ENCODE assay signal across 9 mouse cellular contexts in the genomic region with DNA sequence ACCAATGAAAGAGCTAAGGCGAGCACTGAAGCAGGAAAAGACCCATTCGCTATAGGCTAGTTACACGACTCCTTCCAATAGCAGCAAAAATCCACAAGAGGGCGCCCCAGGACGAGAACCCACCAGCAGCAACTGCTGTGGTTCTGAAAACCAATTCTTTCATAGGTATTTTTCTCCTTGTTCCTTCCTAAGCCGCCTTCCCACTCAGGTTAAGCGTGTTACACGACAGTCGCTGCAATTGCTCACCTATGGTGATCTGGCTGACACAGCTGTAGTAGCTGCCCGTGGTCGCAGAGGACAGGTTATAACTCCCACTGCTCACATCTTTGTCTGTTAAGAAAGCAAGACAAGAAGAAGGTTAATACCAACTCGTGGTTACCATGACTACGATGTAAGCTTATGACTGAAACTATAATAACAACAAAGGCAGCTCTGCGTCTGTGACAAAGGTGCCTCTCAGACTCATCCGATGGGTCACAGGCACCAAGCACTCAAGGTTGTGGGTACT. TPM values are rescaled to one million over a fixed set of nuclear protein-coding genes. Genes with fewer than 3 reads are reported as not detected.
DNase-seq lines count a peak whose midpoint lies in the region; ATAC-seq lines count a peak whose summit lies in the region.
"Had no signal": no experiment of that assay in that cellular context is flagged by ENCODE, and none has a peak within 500 bp of the region (broad histone marks: within the 10 kb centered on the region; RNA-seq: fewer than 3 reads in every experiment).

No protein-coding gene starts in this region.

- no peak overlapping the region for H3K9ac ChIP-seq in liver, embryonic 12.5 days
- H3K9ac ChIP-seq in limb, embryonic 11.5 days (ENCODE audit: low read length) = no peak overlapping the region
- H3K9ac ChIP-seq: stomach, embryonic 15.5 days had no signal

- no peaks in the 10 kb centered on the region for H3K27me3 ChIP-seq in liver, embryonic 12.5 days (replicated peaks)
- H3K27me3 ChIP-seq in limb, embryonic 11.5 days (ENCODE audit: control insufficient read depth, insufficient read depth, low read length) = no peaks in the 10 kb centered on the region
- H3K27me3 ChIP-seq: stomach, embryonic 15.5 days had no signal

- ATAC-seq in liver, embryonic 12.5 days = no peak
- ATAC-seq in common myeloid progenitor, adult 5-6 weeks (replicated peaks; ENCODE audit: low read depth, poor library complexity, severe bottlenecking) = peak; percentile 88
- no peak for ATAC-seq in limb, embryonic 11.5 days (ENCODE audit: insufficient number of reproducible peaks, low FRiP score, low TSS enrichment, low read depth)

- DNase-seq in liver = peak; percentile 66
- DNase-seq in gastrocnemius, adult 8-10 months (ENCODE audit: low spot score in 2 of 2) = peak; percentile 17 to 22
- peak; percentile 64 for DNase-seq in kidney, adult 9 months
- DNase-seq in limb, embryonic 11.5 days (ENCODE audit: low spot score) = peak; percentile 83
- DNase-seq in naive thymus-derived CD4-positive, alpha-beta T cell, adult 2 months (ENCODE audit: low read depth) = peak; percentile 49
- DNase-seq in spleen, postnatal 4 days (ENCODE audit: low spot score in 2 of 2) = peak; percentile 53 to 80

- no peaks in the 10 kb centered on the region for H3K36me3 ChIP-seq in liver, embryonic 12.5 days
- H3K36me3 ChIP-seq in limb, embryonic 11.5 days (ENCODE audit: control insufficient read depth, insufficient read depth, low read length) = no peaks in the 10 kb centered on the region
- H3K36me3 ChIP-seq: stomach, embryonic 15.5 days had no signal

- H3K27ac ChIP-seq in liver, embryonic 12.5 days = no peak overlapping the region
- H3K27ac ChIP-seq in limb, embryonic 11.5 days (replicated peaks; ENCODE audit: low read depth, low read length) = no peak overlapping the region
- H3K27ac ChIP-seq: stomach, embryonic 15.5 days had no signal

- H3K4me1 ChIP-seq in liver, embryonic 12.5 days = no peaks in the 10 kb centered on the region
- H3K4me1 ChIP-seq in limb, embryonic 11.5 days (ENCODE audit: control insufficient read depth, insufficient read depth, low read length) = no peaks in the 10 kb centered on the region
- H3K4me1 ChIP-seq: stomach, embryonic 15.5 days had no signal

- WGBS in liver, embryonic 12.5 days (ENCODE audit: insufficient replicate concordance) = 32% methylated on average over 15 of the region's 15 CpGs
- WGBS in limb, embryonic 11.5 days = 37% methylated on average over 15 of the region's 15 CpGs

- no peaks in the 10 kb centered on the region for H3K9me3 ChIP-seq in liver, embryonic 12.5 days (replicated peaks)
- H3K9me3 ChIP-seq in limb, embryonic 11.5 days (ENCODE audit: control insufficient read depth, low read length) = no peaks in the 10 kb centered on the region
- H3K9me3 ChIP-seq: stomach, embryonic 15.5 days had no signal

- no peak overlapping the region for H3K4me2 ChIP-seq in liver, embryonic 12.5 days
- H3K4me2 ChIP-seq in limb, embryonic 11.5 days (ENCODE audit: low read depth, severe bottlenecking) = no peak overlapping the region
- H3K4me2 ChIP-seq: stomach, embryonic 15.5 days had no signal

- H3K4me3 ChIP-seq in liver, embryonic 12.5 days = no peak overlapping the region
- H3K4me3 ChIP-seq in limb, embryonic 11.5 days (ENCODE audit: low read depth, low read length) = no peak overlapping the region
- H3K4me3 ChIP-seq: stomach, embryonic 15.5 days had no signal

RNA-seq across cellular contexts. Expression of a gene that starts 17.5 kb away (rescaled TPM):
- 0.24 and 0.42 TPM in 2 replicates for polyA plus RNA-seq in liver, embryonic 12.5 days (2016; fragmentation: Nextera tagmentation; extraction: Ambion mirVana)
- 8.8 TPM in 1 of 2 replicates, not detected in the other for total RNA-seq in common myeloid progenitor, adult 5-6 weeks (2017)
- total RNA-seq in gastrocnemius, adult 8-10 months (2022) = 1 to 10 TPM in 3 of 4 experiments, under 1 TPM in 1; 0.56 to 1.9 (median 1.3) TPM
- 0.68 and 0.96 TPM in 2 replicates for polyA plus RNA-seq in limb, embryonic 11.5 days (2014; fragmentation: Nextera tagmentation; extraction: Ambion mirVana)

Comparison
In these comparisons a context has a peak if more than half of its experiments do, and no peak if none do; other contexts are left out.
1. DNase-seq: peak in every context shown above with its lines; median percentile 83 in limb, embryonic 11.5 days; 66 in spleen, postnatal 4 days; 66 in liver; 64 in kidney, adult 9 months; 49 in naive thymus-derived CD4-positive, alpha-beta T cell, adult 2 months; 20 in gastrocnemius, adult 8-10 months.